In genomic region chr12:80141470-80141869, GRCm38 (mm10) we compare ENCODE assay signal across 8 mouse cellular contexts. TPM values are rescaled to one million over a fixed set of nuclear protein-coding genes. Genes with fewer than 3 reads are reported as not detected.
DNase-seq lines count a peak whose midpoint lies in the region; ATAC-seq and TF ChIP-seq lines count a peak whose summit lies in the region.

No protein-coding gene starts in this region.

- no peaks in the 10 kb centered on the region for H3K27me3 ChIP-seq in forebrain, embryonic 10.5 days (ENCODE audit: poor library complexity, severe bottlenecking)
- no peaks in the 10 kb centered on the region for H3K27me3 ChIP-seq in forebrain, embryonic 16.5 days (replicated peaks; ENCODE audit: control insufficient read depth, insufficient read depth, low read length)
- no peaks in the 10 kb centered on the region for H3K27me3 ChIP-seq in intestine, embryonic 16.5 days (replicated peaks; ENCODE audit: control insufficient read depth, insufficient read depth, low read length)
- no peaks in the 10 kb centered on the region for H3K27me3 ChIP-seq in stomach, embryonic 16.5 days (ENCODE audit: control insufficient read depth, insufficient read depth, low read length)

- H3K27ac ChIP-seq in forebrain, embryonic 10.5 days = peak overlapping the region; percentile 64
- no peak overlapping the region for H3K27ac ChIP-seq in forebrain, embryonic 16.5 days (ENCODE audit: low read length)
- H3K27ac ChIP-seq in embryonic fibroblast, embryonic 13.5 days (ENCODE audit: insufficient read depth, low read length) = no peak overlapping the region
- no peak overlapping the region for H3K27ac ChIP-seq in intestine, embryonic 16.5 days (ENCODE audit: low read length)
- H3K27ac ChIP-seq in stomach, embryonic 16.5 days (ENCODE audit: low read length) = no peak overlapping the region

- peak; percentile 80 for TF ChIP-seq CTCF in embryonic fibroblast, embryonic 13.5 days (IDR thresholded peaks at IDR 0.05; ENCODE audit: borderline replicate concordance, insufficient read depth, low read length)

- 31% methylated on average over 7 of the region's 7 CpGs for WGBS in forebrain, embryonic 10.5 days
- 27% methylated on average over 7 of the region's 7 CpGs for WGBS in forebrain, embryonic 16.5 days
- 26% methylated on average over 7 of the region's 7 CpGs for WGBS in intestine, embryonic 16.5 days
- WGBS in stomach, embryonic 16.5 days = 19% methylated on average over 7 of the region's 7 CpGs

- no peak overlapping the region for H3K9ac ChIP-seq in forebrain, embryonic 16.5 days (replicated peaks; ENCODE audit: low read depth, low read length)
- no peak overlapping the region for H3K9ac ChIP-seq in intestine, embryonic 16.5 days (ENCODE audit: low read depth, low read length)
- peak overlapping the region; percentile 33; the same call in 1 of the 2 replicates for H3K9ac ChIP-seq in stomach, embryonic 16.5 days (ENCODE audit: low read length)

- no peaks in the 10 kb centered on the region for H3K36me3 ChIP-seq in forebrain, embryonic 10.5 days (replicated peaks)
- H3K36me3 ChIP-seq in forebrain, embryonic 16.5 days (ENCODE audit: control insufficient read depth, insufficient read depth) = no peaks in the 10 kb centered on the region
- H3K36me3 ChIP-seq in intestine, embryonic 16.5 days (ENCODE audit: control insufficient read depth, insufficient read depth, low read length) = no peaks in the 10 kb centered on the region
- H3K36me3 ChIP-seq in stomach, embryonic 16.5 days (ENCODE audit: control insufficient read depth, insufficient read depth, low read length) = no peaks in the 10 kb centered on the region

- no peak for TF ChIP-seq POLR2A in embryonic fibroblast, embryonic 13.5 days (IDR thresholded peaks at IDR 0.05; ENCODE audit: low read depth, low read length)

- no peak for ATAC-seq in forebrain, embryonic 16.5 days
- peak; percentile 38; the same call in 1 of the 2 replicates for ATAC-seq in intestine, embryonic 16.5 days
- no peak for ATAC-seq in stomach, embryonic 16.5 days (ENCODE audit: insufficient read depth, low FRiP score)

- H3K9me3 ChIP-seq in forebrain, embryonic 10.5 days = no peaks in the 10 kb centered on the region
- no peaks in the 10 kb centered on the region for H3K9me3 ChIP-seq in forebrain, embryonic 16.5 days (ENCODE audit: control insufficient read depth, low read length)
- no peaks in the 10 kb centered on the region for H3K9me3 ChIP-seq in intestine, embryonic 16.5 days (ENCODE audit: control insufficient read depth, low read length)
- H3K9me3 ChIP-seq in stomach, embryonic 16.5 days (replicated peaks; ENCODE audit: control insufficient read depth, low read length) = no peaks in the 10 kb centered on the region

- DNase-seq in forebrain, embryonic 10.5 days (ENCODE audit: extremely low spot score, low spot score) = peak; percentile 74
- peak; percentile 64 for DNase-seq in urinary bladder, postnatal 14 days (ENCODE audit: low spot score)
- no peak for DNase-seq in urinary bladder, postnatal 4 days (ENCODE audit: low spot score in 2 of 2)
- peak; percentile 53 to 74 for DNase-seq in lung, postnatal 4 days

- no peak overlapping the region for H3K4me3 ChIP-seq in forebrain, embryonic 10.5 days
- H3K4me3 ChIP-seq in forebrain, embryonic 16.5 days (replicated peaks; ENCODE audit: low read length) = no peak overlapping the region
- H3K4me3 ChIP-seq in embryonic fibroblast, embryonic 13.5 days (ENCODE audit: insufficient read depth, low read length) = no peak overlapping the region
- no peak overlapping the region for H3K4me3 ChIP-seq in intestine, embryonic 16.5 days (ENCODE audit: low read length)
- no peak overlapping the region for H3K4me3 ChIP-seq in stomach, embryonic 16.5 days (replicated peaks; ENCODE audit: low read length)

- no peak overlapping the region for H3K4me2 ChIP-seq in forebrain, embryonic 16.5 days (ENCODE audit: low read length)
- H3K4me2 ChIP-seq in intestine, embryonic 16.5 days (ENCODE audit: low read depth, low read length) = no peak overlapping the region
- no peak overlapping the region for H3K4me2 ChIP-seq in stomach, embryonic 16.5 days (ENCODE audit: low read depth, low read length)

- peaks cover 25% of the 10 kb centered on the region for H3K4me1 ChIP-seq in forebrain, embryonic 10.5 days
- H3K4me1 ChIP-seq in forebrain, embryonic 16.5 days (replicated peaks; ENCODE audit: control insufficient read depth, insufficient read depth, low read length) = peaks cover 8% of the 10 kb centered on the region; the same call in 1 of the 2 replicates
- H3K4me1 ChIP-seq in embryonic fibroblast, embryonic 13.5 days (ENCODE audit: control insufficient read depth, insufficient read depth, low read length) = peaks cover 5% of the 10 kb centered on the region; the same call in 1 of the 2 replicates
- H3K4me1 ChIP-seq in intestine, embryonic 16.5 days (ENCODE audit: control insufficient read depth, insufficient read depth, low read length) = peaks cover 3% of the 10 kb centered on the region
- H3K4me1 ChIP-seq in stomach, embryonic 16.5 days (ENCODE audit: control insufficient read depth, insufficient read depth, low read length) = 0 out of 2 replicates have a peak, but pooled peaks cover 10% of the 10 kb centered on the region

RNA-seq across cellular contexts. Expression of gene Zfp36l1, which starts 28.7 kb away (rescaled TPM):
- 121 and 129 TPM in 2 replicates for polyA plus RNA-seq in forebrain, embryonic 10.5 days (2016; fragmentation: Nextera tagmentation; extraction: Ambion mirVana)
- 22.6 and 26.7 TPM in 2 replicates for polyA plus RNA-seq in forebrain, embryonic 16.5 days (2015; fragmentation: Nextera tagmentation; extraction: Ambion mirVana)
- 72.6 and 139 TPM in 2 replicates for polyA plus RNA-seq in embryonic fibroblast, embryonic 13.5 days (2011; ENCODE audit: insufficient read length, low read depth, missing spikeins)
- polyA plus RNA-seq in intestine, embryonic 16.5 days (2015; fragmentation: Nextera tagmentation; extraction: Ambion mirVana) = 79.7 and 89.1 TPM in 2 replicates
- 137 and 140 TPM in 2 replicates for polyA plus RNA-seq in stomach, embryonic 16.5 days (2015; fragmentation: Nextera tagmentation; extraction: Ambion mirVana)

Comparison
In these comparisons a context has a peak if more than half of its experiments do, and no peak if none do; other contexts are left out.
1. DNase-seq: peak in forebrain, embryonic 10.5 days (single experiment), urinary bladder, postnatal 14 days (single experiment) and lung, postnatal 4 days (2 of 2); none in urinary bladder, postnatal 4 days (0 of 2).